Mouse (Mus musculus) hindbrain, embryonic 14.5 days (tissue): Measurements from ENCODE around the gene Ifne. TPM values are rescaled to one million over a fixed set of nuclear protein-coding genes. Genes with fewer than 3 reads are reported as not detected.

Source experiments
- microRNA counts: library from miRNA; unstranded; fragments of <30 nt; microRNA quantifications from one replicate; lab custom pipeline; 2016
- microRNA-seq: library from miRNA; unstranded; fragments of <30 nt; microRNA quantifications from one replicate; pipeline ENCODE4, GENCODE M21; 2016
- polyA plus RNA-seq: library from polyadenylated mRNA; unstranded; fragments of >200 nt; fragmentation: Nextera tagmentation; extraction: Ambion mirVana; gene quantifications from 2 replicates; pipeline ENCODE4 v1.2.1, GENCODE M21; 2014

Ifne gene
- polyA plus RNA-seq, 1 experiment from 2014 or later, result not detected

MicroRNAs within 50 kb of the gene (microRNA counts, 519-probe panel; counts per million panel counts)
- not detected for microRNA mmu-miR-31 (lab: Ali Mortazavi, UCI)

Small RNA genes lying within 50 kb of the gene (microRNA-seq; reads per million reads assigned to microRNA genes)
- gene Mir31, result 149 reads per million, percentile 55 among the genes with 10 or more reads in this experiment

Other genes starting within 250 kb of the Ifne start
- not detected in 2 replicates for gene C87499, start 245.8 kb downstream of the Ifne start, polyA plus RNA-seq
- not detected in 2 replicates for gene Ifna13, start 235.7 kb downstream of the Ifne start, polyA plus RNA-seq
- not detected in 2 replicates for gene Ifna16, start 203.3 kb downstream of the Ifne start, polyA plus RNA-seq
- gene Ifna2, start 196.3 kb downstream of the Ifne start, polyA plus RNA-seq, result not detected in 2 replicates
- not detected in 2 replicates for gene Ifnab, start 188.8 kb downstream of the Ifne start, polyA plus RNA-seq
- gene Gm26566, start 158.4 kb downstream of the Ifne start, polyA plus RNA-seq, result 2.4 and 3.2 TPM in 2 replicates
- gene Klhl9, start 157.7 kb downstream of the Ifne start, polyA plus RNA-seq, result 144 and 155 TPM in 2 replicates
- not detected in 2 replicates for gene Gm13271, start 125.3 kb downstream of the Ifne start, polyA plus RNA-seq
- 0.15 TPM in 1 of 2 replicates, not detected in the other for gene Gm13283, start 120.1 kb downstream of the Ifne start, polyA plus RNA-seq
- not detected in 2 replicates for gene Gm13290, start 106.4 kb downstream of the Ifne start, polyA plus RNA-seq
- not detected in 2 replicates for gene Gm13289, start 103.3 kb downstream of the Ifne start, polyA plus RNA-seq
- not detected in 2 replicates for gene Gm13272, start 100.4 kb downstream of the Ifne start, polyA plus RNA-seq
- gene Ifnz, start 98.1 kb downstream of the Ifne start, polyA plus RNA-seq, result not detected in 2 replicates
- not detected in 2 replicates for gene Gm13276, start 94.5 kb downstream of the Ifne start, polyA plus RNA-seq
- gene Gm13277, start 91.6 kb downstream of the Ifne start, polyA plus RNA-seq, result not detected in 2 replicates
- not detected in 2 replicates for gene Gm13278, start 88.7 kb downstream of the Ifne start, polyA plus RNA-seq
- not detected in 2 replicates for gene Gm13275, start 85.7 kb downstream of the Ifne start, polyA plus RNA-seq
- not detected in 2 replicates for gene Gm13279, start 82.8 kb downstream of the Ifne start, polyA plus RNA-seq
- gene Gm13285, start 80.5 kb downstream of the Ifne start, polyA plus RNA-seq, result 0.16 TPM in 1 of 2 replicates, not detected in the other
- gene Gm13287, start 76.9 kb downstream of the Ifne start, polyA plus RNA-seq, result not detected in 2 replicates
- not detected in 2 replicates for gene Gm13288, start 74.7 kb downstream of the Ifne start, polyA plus RNA-seq
- not detected in 2 replicates for gene Ifna7, start 64.0 kb downstream of the Ifne start, polyA plus RNA-seq
- gene Ifna11, start 60.2 kb downstream of the Ifne start, polyA plus RNA-seq, result not detected in 2 replicates
- not detected in 2 replicates for gene Ifna6, start 52.8 kb downstream of the Ifne start, polyA plus RNA-seq
- not detected in 2 replicates for gene Ifna5, start 44.7 kb downstream of the Ifne start, polyA plus RNA-seq
- gene Ifna4, start 38.3 kb downstream of the Ifne start, polyA plus RNA-seq, result not detected in 2 replicates
- not detected in 2 replicates for gene Ifna1, start 30.1 kb downstream of the Ifne start, polyA plus RNA-seq